Mouse (Mus musculus) spleen, postnatal 0 days (tissue): Measurements from ENCODE around the gene Zfp600. TPM values are rescaled to one million over a fixed set of nuclear protein-coding genes. Genes with fewer than 3 reads are reported as not detected.

ENCODE experiments used
- polyA plus RNA-seq: library from polyadenylated mRNA; unstranded; fragments of >200 nt; fragmentation: Nextera tagmentation; extraction: Ambion mirVana; gene quantifications from 2 replicates; pipeline ENCODE4 v1.2.1, GENCODE M21; 2015

The Zfp600 gene
- polyA plus RNA-seq = not detected in 2 replicates

DNA sequence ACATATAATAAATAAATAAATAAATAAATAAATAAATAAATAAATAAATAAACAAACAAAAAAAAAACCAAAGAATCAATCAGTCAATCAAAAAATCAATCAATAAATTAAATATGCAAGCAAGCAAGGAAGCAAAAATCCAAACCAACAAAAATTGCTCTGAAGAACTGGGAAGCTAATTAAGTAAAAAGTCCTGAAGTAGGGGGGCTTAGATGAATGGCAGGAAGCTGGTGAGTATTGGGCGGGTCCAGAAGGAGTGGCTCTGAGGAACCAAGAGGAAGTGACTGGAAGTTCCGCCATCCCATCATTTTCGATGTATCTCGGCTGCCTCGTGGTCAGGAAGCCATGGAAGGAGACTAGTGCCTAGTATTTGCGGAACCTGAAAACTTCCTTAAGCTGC, at the start of gene Zfp600:
Gene Zfp600 (plus strand): TSS at position 301 of the 400 bp plus-strand sequence.

Other genes starting within 250 kb of the Zfp600 start
- gene Zfp987, start 59.5 kb upstream of the Zfp600 start, polyA plus RNA-seq = 0.16 and 0.39 TPM in 2 replicates